Mouse (Mus musculus): Measurements from ENCODE around the gene Cpa2. TPM values are rescaled to one million over a fixed set of nuclear protein-coding genes. Genes with fewer than 3 reads are reported as not detected.
A peak's percentile ranks its signal among the peaks of the same experiment; 100 is the strongest.

The Cpa2 gene
- 1.2 TPM in 1 of 2 replicates, not detected in the other for polyA plus RNA-seq (2011; ENCODE audit: insufficient read length, low read depth, missing spikeins)

- no peak within 1 kb of the TSS for H3K27ac ChIP-seq (ENCODE audit: insufficient read depth, low read length)
- TF ChIP-seq POLR2A (IDR thresholded peaks at IDR 0.05; ENCODE audit: low read depth, low read length) (no peak), CTCF (IDR thresholded peaks at IDR 0.05; ENCODE audit: borderline replicate concordance, insufficient read depth, low read length) (no peak)
- no peak within 1 kb of the TSS for H3K4me3 ChIP-seq (ENCODE audit: insufficient read depth, low read length)
- no peaks in the 10 kb centered on the region for H3K4me1 ChIP-seq (ENCODE audit: control insufficient read depth, insufficient read depth, low read length)
These were observed at the start of gene Cpa2 for GRCm38 (mm10) chr6:30541009-30541799. Gene Cpa2 (plus strand): TSS chr6:30541582.

GRCm38 (mm10) chr6:30499049-30499448 lies 42.3 kb upstream of the Cpa2 start:
- no peaks in the 10 kb centered on the region for H3K4me1 ChIP-seq (ENCODE audit: control insufficient read depth, insufficient read depth, low read length)
- no peak for TF ChIP-seq CTCF (IDR thresholded peaks at IDR 0.05; ENCODE audit: borderline replicate concordance, insufficient read depth, low read length)
- no peak for TF ChIP-seq POLR2A (IDR thresholded peaks at IDR 0.05; ENCODE audit: low read depth, low read length)
- no peak overlapping the region for H3K4me3 ChIP-seq (ENCODE audit: insufficient read depth, low read length)

GRCm38 (mm10) chr6:30508824-30509223 lies 32.6 kb upstream of the Cpa2 start:
- TF ChIP-seq POLR2A (IDR thresholded peaks at IDR 0.05; ENCODE audit: low read depth, low read length) (no peak), CTCF (IDR thresholded peaks at IDR 0.05; ENCODE audit: borderline replicate concordance, insufficient read depth, low read length) (no peak)
- peak overlapping the region; percentile 94 for H3K27ac ChIP-seq (ENCODE audit: insufficient read depth, low read length)
- H3K4me3 ChIP-seq (ENCODE audit: insufficient read depth, low read length), result peak overlapping the region; percentile 73
- no peaks in the 10 kb centered on the region for H3K4me1 ChIP-seq (ENCODE audit: control insufficient read depth, insufficient read depth, low read length)

More at GRCm38 (mm10) chr6:30499049-30499448, 42.3 kb upstream of the Cpa2 start:
- H3K27ac ChIP-seq (ENCODE audit: insufficient read depth, low read length), result no peak overlapping the region

- Histone ChIP-seq H3K4me1 (ENCODE audit: control insufficient read depth, insufficient read depth, low read length) (no peaks in the 10 kb centered on the region), H3K4me3 (ENCODE audit: insufficient read depth, low read length) (peak within 1 kb of the TSS; percentile 73), H3K27ac (ENCODE audit: insufficient read depth, low read length) (peak within 1 kb of the TSS; percentile 94)
- TF ChIP-seq CTCF (IDR thresholded peaks at IDR 0.05; ENCODE audit: borderline replicate concordance, insufficient read depth, low read length) (no peak), POLR2A (IDR thresholded peaks at IDR 0.05; ENCODE audit: low read depth, low read length) (peak; percentile 98)
These were observed 31.8 kb upstream of the Cpa2 start, which contains the start of the genes Tmem209 and Ssmem1 for GRCm38 (mm10) chr6:30509265-30510239. Gene Tmem209 (minus strand): TSS chr6:30509783. Gene Ssmem1 (plus strand): TSS chr6:30509849.

GRCm38 (mm10) chr6:30510291-30510690 lies 31.1 kb upstream of the Cpa2 start:
- peak overlapping the region; percentile 89 for H3K27ac ChIP-seq (ENCODE audit: insufficient read depth, low read length)
- 0 out of 2 replicates have a peak, but pooled peaks have one; percentile 39 for TF ChIP-seq POLR2A (IDR thresholded peaks at IDR 0.05; ENCODE audit: low read depth, low read length)
- no peak for TF ChIP-seq CTCF (IDR thresholded peaks at IDR 0.05; ENCODE audit: borderline replicate concordance, insufficient read depth, low read length)
- H3K4me3 ChIP-seq (ENCODE audit: insufficient read depth, low read length), result no peak overlapping the region
- H3K4me1 ChIP-seq (ENCODE audit: control insufficient read depth, insufficient read depth, low read length), result no peaks in the 10 kb centered on the region

- TF ChIP-seq POLR2A (IDR thresholded peaks at IDR 0.05; ENCODE audit: low read depth, low read length), result no peak
- no peak for TF ChIP-seq CTCF (IDR thresholded peaks at IDR 0.05; ENCODE audit: borderline replicate concordance, insufficient read depth, low read length)
- no peak overlapping the region for H3K4me3 ChIP-seq (ENCODE audit: insufficient read depth, low read length)
- no peak overlapping the region for H3K27ac ChIP-seq (ENCODE audit: insufficient read depth, low read length)
- H3K4me1 ChIP-seq (ENCODE audit: control insufficient read depth, insufficient read depth, low read length), result no peaks in the 10 kb centered on the region
These were observed 27.1 kb upstream of the Cpa2 start for GRCm38 (mm10) chr6:30514242-30514641.

- Histone ChIP-seq H3K4me3 (ENCODE audit: insufficient read depth, low read length) (no peak overlapping the region), H3K27ac (ENCODE audit: insufficient read depth, low read length) (no peak overlapping the region), H3K4me1 (ENCODE audit: control insufficient read depth, insufficient read depth, low read length) (no peaks in the 10 kb centered on the region)
- no peak for TF ChIP-seq CTCF (IDR thresholded peaks at IDR 0.05; ENCODE audit: borderline replicate concordance, insufficient read depth, low read length)
- no peak for TF ChIP-seq POLR2A (IDR thresholded peaks at IDR 0.05; ENCODE audit: low read depth, low read length)
These were observed 21.0 kb upstream of the Cpa2 start for GRCm38 (mm10) chr6:30520400-30520799.

GRCm38 (mm10) chr6:30525456-30526332 lies 15.7 kb upstream of the Cpa2 start:
- Histone ChIP-seq H3K4me1 (ENCODE audit: control insufficient read depth, insufficient read depth, low read length) (peaks cover 6% of the 10 kb centered on the region; the same call in 1 of the 2 replicates), H3K4me3 (ENCODE audit: insufficient read depth, low read length) (no peak overlapping the region)
- TF ChIP-seq POLR2A (IDR thresholded peaks at IDR 0.05; ENCODE audit: low read depth, low read length), result no peak
- TF ChIP-seq CTCF (IDR thresholded peaks at IDR 0.05; ENCODE audit: borderline replicate concordance, insufficient read depth, low read length), result no peak

More at GRCm38 (mm10) chr6:30525456-30526332, 15.7 kb upstream of the Cpa2 start:
- H3K27ac ChIP-seq (ENCODE audit: insufficient read depth, low read length), result no peak overlapping the region
